Mouse (Mus musculus) testis, adult 2 months (tissue): ENCODE measurements around the gene Auts2.

Source experiments
- CTCF ChIP-seq: fragments of 200-500 bp; IDR thresholded peaks from 2 replicates; pipeline ENCODE4 v1.5.1; 2012; ENCODE audit warnings: low read depth, mild to moderate bottlenecking, inconsistent platforms, low read length, moderate library complexity; ENCODE audit not compliant: control insufficient read depth, insufficient read depth, insufficient replicate concordance
- POLR2A ChIP-seq: fragments of 200-500 bp; IDR thresholded peaks from 2 replicates; pipeline ENCODE4 v1.6.1; 2012; ENCODE audit warnings: low read depth, mild to moderate bottlenecking, inconsistent platforms, low read length, moderate library complexity; ENCODE audit not compliant: control insufficient read depth

GRCm38 (mm10) chr5:132481476-132481875, 61.7 kb downstream of the Auts2 start:
- TF ChIP-seq POLR2A (no peak), CTCF (no peak)
